Mouse (Mus musculus) right cerebral cortex, postnatal 4 days (tissue): ENCODE measurements at regions not wholly inside any gene's neighbourhood (a gene's known extent, or its start where the extent isn't known, plus 50 kb on each side); places are given as distances from the start of the nearest gene placed in this dataset.

Source experiments
- DNase-seq: peaks from one replicate; pipeline ENCODE4 v3.0.0-alpha.2; 2022

DNA sequence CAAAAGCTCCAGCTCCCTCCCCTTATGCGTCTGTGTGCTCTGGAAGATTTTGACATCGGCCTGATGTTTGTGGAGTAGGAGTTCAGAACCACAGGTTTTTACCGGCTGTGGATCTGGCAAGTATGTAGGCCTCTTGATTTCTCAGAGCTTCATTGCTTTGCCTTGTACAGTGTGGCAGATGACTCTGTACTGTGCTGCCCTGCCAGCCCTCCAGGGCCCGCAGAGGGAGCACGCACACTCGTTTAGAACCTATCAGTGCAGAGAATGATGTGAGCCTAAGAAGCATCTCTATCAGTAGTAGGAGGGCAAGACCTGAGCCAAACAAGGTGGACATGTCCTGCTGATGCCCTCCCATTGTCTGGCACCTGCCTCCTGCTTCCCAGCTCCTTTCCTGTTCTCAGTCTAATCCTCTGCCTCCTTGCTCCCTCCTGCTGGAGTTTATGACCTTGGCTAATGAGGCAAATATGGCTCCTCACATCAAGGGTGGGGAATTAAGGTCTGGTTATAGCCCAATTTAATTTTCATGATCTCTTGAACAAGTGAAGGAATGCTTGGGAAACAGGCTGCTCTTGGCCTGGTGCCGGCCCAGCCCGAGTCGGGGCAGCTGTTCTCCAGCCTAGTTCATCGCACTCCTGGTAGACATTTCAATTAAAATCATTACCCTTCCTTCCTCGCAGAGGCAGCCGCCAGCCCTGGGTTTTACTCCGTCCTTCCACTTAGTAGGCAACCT is 344.5 kb downstream of the Tmem38b start:
- no peak for DNase-seq

- no peak for DNase-seq
These were observed 358.4 kb downstream of the Tmem38b start for GRCm38 (mm10) chr4:54184213-54184612.

DNA sequence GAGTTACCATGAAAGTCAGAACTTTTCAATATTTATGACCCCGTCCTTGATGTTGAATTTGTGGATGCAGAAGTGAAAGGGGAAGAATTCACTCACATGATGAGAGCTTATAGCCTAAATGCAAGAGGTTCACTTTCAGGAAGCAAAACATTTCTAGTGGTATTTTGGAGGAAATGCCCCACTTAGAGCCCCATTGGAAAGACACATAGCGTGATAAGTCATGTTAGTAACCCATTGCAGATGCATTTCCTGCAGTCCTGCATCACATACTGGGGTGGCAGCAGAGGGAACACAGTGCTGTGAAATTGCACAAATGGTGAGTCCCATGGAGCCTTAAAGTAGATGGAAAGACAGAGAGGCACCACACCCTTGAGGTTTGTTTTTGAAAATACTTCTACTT is 369.9 kb downstream of the Tmem38b start:
- DNase-seq, result no peak

DNA sequence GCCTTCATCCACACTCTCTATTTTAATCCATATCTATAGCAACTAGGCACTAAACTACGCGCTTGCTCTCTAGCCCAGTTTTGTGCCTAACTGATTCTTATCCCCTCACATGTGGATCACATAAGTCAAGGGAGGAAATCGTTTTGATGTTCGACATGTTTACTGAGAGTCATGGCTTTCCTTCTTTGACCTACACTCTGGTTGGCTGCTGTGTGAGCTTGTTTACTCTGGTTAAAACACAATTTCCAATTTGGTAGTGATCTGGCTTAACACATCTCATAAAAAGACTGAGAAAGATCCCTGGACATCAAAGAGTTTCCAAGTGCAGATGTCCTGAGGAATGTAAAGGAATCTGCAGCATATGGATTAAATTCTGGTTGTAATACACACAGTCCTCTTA is 376.6 kb downstream of the Tmem38b start:
- DNase-seq, result no peak

DNA sequence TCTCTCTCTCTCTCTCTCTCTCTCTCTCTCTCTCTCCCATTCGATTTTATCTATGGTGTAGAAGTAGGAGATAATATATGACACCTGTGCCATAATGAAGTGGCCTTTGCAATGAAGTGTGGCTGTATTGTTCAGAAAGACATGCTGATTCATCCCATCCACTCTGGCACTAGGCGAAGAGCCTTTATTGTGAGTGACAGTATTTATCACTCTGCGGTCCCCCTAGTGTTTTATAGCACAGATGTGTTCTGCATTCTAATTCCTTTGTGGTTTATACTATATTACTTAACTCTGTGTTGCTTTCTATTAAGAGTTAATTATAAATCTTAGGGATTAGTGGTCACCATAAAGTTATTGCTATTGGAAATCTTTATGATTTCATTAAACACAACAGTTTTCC is 398.7 kb downstream of the Tmem38b start:
- no peak for DNase-seq
